Mouse (Mus musculus) kidney, postnatal 4 days (tissue): ENCODE results near the gene Fus.
"Not testable (repeated sequence)": the region's sequence is repeated elsewhere in the genome, so short reads cannot be mapped to it uniquely, and the experiment has no call there.

Source experiments
- DNase-seq, 2 experiments: peaks; one replicate each; pipeline ENCODE4 v3.0.0; 2021; ENCODE audit warnings: mixed read lengths in 2 of 2

Gene Fus

DNA sequence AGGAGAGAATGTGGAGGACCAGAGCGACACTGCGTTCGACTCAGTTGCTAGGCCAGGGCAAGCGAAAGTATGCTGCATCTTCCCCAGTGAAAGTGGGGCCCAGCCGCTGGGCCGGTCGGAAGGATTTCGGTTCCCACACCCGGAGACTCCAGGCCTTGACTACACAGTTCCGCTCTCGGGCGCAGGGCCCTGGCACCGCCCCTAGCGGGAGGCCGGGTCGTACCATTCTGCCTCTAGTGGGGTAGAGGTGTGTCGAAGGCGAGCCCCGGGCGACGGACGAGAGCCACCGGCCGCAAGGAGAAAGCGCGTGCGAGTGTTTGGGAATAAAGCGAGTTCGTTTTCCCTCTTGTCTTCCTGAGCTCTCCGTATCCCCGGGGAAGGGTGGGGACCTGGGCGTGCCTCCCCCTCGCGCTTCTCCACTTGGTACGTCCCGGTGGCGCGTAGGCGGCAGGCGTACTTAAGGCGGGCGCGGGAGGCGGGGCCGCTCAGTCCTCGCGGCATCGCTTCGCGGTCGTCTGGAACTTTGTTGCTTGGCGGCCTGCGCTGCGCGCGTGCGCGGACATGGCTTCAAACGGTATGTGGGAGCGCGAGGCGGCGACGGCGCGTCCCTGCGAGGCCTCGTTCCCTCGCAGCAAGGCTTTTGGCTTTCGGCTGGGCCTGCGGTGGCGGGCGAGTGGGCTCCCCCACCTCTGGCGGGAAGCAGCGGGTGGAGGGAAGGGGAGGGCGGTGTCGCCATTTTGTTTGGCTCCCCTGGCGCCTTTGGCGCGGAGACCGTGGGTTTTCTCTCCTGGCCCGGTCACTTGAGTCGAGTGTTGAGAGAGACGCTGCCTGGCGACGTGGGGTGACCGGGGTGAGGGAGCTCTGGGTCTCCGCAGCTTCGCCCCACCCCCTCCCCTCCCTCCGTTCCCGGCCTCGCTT, at the start of gene Fus:
Fus (plus strand) TSS at position 454 of the 918 bp plus-strand sequence.
- DNase-seq, result peak; percentile 97

DNA sequence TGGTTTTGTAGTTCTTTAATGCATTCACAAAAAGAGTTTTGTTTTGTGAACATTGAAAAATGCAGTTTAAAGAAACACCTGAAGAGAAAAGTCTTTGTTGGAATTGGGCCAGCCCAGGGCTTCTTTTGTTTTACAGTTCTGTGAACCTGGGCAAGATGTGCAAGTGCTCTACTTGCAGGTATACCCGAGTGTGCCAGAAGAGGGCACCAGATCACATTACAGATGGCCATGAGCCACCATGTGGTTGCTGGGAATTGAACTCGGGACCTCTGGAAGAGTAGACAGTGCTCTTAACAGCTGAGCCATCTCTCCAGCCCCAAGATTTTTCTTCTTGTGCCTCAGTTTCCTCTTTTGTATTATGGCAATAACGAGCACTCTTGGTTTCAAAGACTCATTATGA, 49.1 kb upstream of the Fus start:
- peak; percentile 76 to 81 for DNase-seq

DNA sequence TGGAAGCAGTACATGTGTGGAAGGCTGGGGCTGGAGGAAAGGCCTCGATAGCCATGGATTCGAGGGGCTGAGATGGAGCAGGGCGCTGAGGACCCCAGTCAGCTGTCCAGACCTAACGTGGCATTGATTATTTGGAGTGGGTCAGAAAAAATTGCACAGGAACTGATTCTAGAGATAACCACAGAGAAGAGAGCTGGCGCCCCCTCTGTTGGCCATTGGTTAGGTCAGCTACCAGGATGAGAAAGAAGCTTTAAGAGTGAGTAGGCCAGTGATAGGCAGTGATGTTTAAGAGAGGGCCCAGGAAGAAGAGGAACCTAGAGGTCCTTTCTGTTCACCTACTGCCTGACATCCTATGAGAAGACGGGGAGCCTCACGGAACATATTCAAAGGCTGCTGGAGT, 48.0 kb upstream of the Fus start:
- DNase-seq, result peak; percentile 65 to 72

DNA sequence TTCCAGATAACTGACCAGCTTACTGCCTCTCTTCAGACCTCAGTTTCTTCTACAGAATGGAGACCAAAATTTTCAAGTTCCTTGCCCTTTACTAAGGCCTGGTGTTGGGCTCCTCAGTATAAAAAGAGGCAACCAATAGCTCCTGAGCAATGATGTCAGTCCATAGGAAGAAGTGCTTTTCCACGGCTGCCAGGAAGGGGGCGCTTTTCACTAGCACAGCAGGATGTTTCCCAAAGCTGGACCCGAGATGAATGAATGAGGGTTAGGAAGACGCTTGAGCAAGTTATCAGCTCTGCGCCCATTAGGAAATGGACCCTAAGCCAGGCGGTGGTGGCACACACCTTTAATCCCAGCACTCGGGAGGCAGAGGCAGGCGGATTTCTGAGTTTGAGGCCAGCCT, 45.7 kb upstream of the Fus start:
- peak; percentile 62 to 75 for DNase-seq

DNA sequence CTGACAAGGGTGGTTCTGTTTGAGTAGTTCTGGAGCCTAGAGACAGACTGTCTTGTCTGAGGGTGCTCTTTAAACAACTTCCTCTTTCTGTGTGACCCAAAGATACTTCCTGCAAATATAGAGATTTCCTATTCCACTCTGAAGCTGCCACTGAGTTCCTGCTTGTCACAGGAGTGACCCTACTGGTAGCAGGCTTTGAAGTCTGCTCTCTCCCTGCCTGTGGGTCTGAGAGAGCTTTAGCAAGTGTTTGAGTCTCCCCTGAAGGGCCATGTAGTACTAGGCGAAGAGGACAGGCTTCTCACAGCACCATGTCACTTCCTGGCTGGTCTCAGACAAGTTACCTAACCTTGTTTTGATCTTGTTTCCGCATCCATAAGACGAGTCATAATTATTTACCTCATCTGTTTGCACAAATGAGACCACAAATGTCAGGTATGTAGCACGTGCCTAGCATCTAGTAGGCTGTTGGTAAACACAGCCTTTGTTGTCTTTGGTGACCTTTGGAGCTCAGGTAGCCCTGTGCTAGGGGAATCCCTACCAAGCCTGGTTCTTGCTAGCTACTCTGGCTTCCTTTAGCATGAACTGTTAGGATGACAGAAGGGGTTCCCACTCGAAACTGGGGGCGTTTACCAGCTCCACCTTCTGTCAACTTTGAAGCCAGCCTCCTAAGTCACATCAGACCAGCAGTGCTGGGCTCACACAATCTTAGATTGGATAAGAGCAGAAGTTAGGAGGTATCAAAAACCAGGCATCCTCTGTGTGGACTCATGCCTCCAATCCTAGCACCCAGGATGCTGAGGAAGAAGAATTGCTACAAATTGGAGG, 44.6 kb upstream of the Fus start:
- DNase-seq, result no peak

DNA sequence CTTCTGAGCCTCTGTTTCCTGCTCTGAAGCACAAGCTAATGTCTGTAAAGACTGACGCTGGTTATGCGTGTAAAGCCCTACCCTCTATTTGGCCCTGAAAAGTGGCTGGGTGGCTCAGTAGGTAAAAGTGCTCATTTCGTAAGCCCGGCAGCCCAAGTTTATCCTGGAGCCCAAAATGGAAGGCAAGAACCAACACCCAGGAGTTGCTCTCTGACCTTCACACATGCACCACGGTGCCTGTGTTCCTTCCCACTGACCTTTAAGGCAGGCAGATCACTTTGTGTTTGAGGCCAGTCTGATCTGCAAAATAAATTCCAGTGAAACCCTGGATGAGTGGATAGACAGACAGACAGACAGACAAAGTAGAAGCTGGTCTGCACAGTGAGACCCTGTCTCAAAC, 43.5 kb upstream of the Fus start:
- no peak for DNase-seq

DNA sequence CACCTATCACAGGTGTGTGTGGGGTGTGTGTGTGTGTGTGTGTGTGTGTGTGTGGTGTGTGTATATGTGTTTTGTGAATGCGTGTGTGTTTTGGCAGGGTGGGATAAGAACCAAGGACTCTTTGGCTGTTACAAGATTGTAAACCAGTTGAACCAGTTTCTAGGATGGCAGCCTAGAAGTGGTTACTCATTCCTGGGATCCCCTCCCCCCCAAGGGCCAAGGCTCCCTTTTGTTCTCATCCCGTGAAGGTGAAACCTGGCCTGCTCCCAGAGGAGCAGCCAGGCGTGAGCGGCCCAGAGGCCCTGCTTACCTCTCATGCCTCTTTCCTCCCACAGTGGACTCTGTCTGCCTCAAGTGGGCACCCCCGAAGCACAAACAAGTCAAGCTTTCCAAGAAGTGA, 42.0 kb upstream of the Fus start:
- peak; percentile 80 to 88 for DNase-seq

DNA sequence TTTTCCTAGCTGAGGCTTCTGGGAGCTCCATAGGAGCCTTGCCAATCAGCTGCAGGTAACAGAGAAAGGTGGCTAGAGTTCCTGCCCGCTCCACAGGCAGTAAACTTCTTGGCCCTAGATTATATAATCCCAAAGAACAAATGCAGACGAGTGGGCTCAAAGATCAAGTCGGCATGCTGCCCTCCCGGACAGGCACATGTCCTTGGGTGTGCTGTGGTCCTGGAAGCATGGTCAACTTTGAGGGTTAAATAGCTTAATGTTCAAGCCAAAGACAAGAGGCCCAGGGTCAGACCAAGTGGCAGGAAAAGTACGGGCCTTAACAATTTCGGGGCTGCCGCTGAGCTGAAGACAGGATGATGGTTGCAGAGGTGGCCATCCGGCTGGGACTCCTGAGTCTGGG, 41.2 kb upstream of the Fus start:
- peak in 1 of 2 experiments; percentile 57 for DNase-seq

DNA sequence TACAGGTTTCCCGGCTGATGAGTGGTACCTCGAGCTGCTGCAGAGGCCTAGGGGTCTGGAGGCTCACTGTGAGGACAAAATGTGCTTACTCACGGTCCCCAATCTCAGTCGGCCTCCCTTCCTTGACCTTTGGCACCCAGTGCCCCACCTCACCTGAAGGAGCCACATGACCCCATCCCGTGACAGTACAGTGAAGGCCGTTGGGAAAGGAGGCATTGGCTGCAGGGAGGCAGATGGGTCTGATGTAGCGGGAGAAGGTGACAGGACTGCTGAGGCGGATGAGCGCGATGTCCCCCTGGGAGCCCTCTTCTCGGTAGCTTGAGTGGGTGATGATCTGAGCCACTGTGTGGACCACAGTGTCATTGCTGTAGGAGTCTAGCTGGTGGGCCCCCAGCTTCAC, 40.4 kb upstream of the Fus start:
- no peak for DNase-seq

DNA sequence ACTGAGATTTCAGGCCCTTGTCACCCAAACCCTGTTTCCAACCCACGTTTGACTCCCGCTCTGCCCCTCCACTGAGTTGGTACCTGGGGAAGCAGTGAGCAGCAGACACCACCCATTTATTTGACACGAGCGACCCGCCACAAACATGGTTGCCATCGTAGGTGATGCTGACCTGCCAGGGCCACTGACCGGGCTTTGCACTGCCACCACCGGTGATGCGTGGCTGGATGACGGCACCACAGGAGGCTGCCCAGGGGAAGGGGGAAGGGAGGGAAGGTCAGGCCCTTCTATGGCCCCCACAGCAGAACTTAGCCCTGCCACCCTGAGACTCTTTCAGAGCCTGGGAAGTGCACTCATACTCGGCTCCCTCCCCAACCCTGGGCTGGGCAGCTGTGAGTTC, 39.5 kb upstream of the Fus start:
- DNase-seq, result no peak

DNA sequence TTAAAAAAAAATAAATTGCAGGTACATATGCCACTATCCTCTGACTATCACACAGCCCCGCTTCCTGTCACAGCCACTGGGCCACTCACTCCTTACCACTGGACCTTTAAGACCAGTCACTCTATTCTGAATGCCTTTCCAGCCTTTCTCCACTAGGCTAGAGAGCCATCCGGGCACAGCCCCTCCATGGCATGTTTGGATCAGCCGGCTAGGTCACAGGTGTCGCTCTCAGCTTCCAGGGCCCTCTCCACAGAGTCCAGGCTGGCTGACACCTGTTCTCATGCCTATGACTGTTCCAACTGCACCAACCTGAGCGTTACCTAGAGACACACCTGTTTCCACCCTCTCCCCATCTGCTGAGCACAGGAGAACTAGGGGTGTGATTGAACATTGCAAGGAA, 38.7 kb upstream of the Fus start:
- peak; percentile 47 to 72 for DNase-seq

DNA sequence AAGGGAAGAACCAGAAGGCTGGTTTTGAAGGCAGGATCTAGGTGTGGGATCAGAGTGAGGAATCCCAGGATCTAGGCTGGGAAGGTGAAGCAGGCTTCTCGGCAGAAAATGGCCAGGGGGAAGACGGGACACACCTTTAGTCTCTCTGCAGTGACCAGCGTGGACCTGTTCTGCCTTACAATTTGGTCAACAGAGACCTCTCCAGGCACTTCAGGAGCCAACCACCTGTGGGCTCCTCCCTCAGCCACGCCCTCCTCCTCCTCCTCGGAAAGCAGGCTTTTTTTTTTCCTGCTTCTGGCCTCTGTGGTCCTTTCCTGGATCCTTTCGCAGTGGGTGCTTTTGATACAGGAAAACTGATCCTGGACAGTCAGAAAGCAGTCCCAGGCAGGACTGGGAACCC, 37.3 kb upstream of the Fus start, which contains the start of gene Prss8:
Prss8 (minus strand) TSS at position 182 of the 400 bp plus-strand sequence.
- peak; percentile 77 to 87 for DNase-seq

DNA sequence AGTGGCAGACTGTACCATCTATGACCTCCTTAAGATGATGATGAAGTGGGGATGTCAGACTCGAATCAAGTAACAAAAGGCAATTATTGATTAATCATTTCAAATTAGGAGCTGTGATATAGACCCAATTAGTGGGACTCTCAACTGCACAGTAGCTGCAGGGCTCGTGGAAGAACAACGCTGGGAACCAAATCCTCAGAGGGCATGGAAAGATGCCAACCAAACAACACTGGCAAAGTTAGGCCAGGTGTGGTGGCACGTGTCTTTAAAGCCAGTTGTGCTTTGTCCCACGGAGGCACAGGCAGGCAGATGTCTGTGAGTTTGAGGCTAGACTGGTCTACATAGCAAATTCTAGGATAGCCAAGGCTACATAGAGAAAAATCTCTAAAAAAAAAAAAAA, 36.6 kb upstream of the Fus start:
- DNase-seq, result no peak

DNA sequence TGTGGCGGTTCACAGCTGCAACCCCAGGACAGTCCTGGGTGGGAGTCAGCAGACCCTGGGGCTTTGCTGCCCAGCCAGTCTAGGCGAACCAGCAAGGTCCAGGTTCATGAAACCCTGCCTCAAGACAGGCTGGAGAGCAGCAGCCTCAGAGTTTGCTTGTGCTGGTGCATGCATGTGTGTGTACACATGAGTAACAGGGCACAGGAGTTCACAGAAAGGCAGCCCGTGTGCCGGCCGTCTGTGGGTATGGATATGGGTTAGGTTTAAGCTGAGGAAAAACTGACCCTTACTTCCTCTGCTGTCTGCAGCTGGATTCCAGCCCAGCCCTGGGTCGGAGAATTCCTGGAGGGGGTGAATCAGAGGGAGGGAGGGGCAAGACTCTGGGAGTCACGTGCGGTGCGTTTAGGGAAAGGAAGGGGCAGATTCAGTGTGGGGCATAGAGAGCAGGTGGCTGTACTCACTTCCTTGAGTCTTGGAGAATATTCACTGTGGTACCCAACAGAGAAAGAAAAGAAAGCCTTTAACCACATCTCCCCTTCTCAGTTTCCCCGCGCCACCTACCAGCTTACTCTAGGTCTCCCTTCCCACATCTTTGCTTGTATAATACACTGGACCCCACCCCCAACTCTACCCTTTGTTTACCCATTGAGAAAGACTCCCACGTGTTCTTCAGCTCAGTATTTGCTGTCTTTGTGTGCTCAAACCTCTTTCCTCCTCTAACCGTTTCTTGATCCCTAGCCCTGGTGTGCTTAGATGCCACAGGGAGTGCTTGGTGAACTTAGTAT, 35.7 kb upstream of the Fus start:
- DNase-seq, result peak; percentile 74 to 81

DNA sequence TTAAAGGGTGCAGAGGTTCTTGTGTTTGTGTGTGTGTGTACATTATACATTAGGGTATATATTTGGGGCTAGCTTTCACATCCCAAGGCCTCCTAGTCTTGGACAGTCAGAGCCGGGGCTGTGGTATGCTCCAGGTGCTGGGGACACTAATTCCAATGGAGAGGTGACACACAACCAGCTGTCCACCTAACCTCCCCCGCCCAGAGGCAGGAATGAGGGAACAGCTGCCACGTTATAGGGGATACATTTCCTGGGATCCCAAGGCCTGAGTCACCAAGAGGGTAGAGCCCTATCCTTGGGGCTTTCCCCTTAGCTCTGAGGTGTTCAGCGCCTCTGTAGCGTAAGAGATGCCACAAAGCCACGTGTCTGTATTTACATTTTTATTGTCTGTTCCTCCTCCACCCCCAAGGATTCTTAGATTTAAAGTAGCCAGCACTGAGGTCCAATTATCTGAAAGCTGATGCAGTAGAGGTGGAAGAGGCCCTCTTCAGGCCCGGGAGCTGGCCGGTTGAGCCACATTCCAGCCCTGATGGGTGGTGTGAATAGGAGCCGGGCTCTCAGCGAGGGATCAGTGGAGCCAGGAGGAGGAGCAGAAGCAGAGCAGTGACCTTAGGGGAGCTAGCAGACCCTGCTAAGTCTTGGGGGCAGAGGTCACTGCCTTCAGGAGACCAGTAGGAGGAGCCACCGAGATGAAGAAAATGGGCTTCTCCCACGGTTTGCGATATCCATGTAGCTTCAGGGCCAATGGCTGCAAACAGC, 34.8 kb upstream of the Fus start:
- DNase-seq, result peak in 1 of 2 experiments; percentile 56

DNA sequence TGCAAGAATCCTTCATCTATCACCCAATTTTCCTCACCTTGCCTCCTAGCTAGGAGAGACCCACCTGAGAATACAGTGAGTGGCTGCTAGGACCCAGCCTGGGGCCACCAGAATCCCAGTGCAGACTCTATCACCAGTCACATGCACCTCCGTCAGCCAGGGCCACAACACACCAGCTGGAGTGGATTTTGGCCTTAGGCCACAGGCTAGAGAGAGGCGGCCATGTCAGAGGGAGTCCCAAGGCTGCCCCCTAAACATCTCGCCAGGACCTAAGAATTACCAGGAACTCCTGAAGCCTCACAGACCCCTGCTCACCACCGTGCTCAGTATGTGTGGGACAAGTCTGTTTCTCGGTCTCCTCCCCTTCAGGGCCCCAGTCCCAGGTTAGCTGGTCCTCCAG, 33.2 kb upstream of the Fus start:
- DNase-seq, result no peak

DNA sequence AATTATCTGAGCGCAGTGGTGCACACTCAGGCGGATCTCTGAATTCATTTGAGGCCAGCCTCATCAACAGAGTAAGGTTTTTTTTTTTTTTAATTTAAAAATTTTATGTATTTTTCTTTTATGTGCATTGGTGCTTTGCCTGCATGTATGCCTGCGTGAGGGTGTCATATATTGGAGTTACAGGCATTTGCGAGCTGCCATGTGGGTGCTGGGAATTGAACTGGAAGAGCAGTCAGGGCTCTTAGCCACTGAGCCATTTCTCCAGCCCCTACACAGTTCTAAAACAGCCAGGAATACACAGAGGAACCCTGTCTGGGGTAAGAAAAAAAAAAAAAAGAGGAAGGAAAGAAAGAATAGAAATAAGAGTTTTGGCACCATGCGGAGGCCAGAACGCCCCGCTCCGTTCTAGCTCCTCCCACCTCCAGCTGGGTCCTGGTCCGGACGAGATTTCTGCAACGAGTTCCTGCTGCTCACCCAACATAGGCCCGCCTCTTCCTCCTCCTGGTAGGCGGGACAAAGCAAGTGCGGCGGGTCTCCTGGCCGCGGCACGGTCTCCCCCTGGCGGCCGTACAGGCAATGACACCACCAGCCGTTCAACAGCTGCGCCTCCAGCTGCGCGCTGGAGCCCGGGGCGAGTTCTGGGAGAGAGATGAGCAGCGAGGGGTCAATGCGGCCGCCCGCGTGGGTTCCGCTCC, 32.1 kb upstream of the Fus start:
- peak; percentile 97 for DNase-seq

DNA sequence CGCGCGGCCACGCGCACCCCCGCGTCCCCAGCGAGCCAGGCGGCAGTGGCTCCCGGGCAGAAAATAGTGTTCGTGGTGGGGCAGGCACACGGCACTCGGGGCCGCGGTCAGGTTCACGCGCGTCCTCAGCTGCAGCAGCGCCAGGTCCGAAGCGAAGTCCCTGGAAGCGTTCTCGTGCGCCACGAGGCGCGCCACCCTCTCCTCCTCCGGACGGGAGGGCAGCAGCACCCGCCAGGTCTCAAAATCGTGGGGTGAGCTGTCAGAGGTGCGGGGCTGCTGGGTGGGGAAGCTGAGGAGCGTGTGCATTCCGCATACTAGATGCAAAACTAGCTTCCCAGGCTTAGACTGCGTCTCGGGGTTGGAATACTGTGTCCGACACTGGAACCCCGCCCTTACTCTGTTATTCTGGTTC, 31.5 kb upstream of the Fus start:
- no peak for DNase-seq

DNA sequence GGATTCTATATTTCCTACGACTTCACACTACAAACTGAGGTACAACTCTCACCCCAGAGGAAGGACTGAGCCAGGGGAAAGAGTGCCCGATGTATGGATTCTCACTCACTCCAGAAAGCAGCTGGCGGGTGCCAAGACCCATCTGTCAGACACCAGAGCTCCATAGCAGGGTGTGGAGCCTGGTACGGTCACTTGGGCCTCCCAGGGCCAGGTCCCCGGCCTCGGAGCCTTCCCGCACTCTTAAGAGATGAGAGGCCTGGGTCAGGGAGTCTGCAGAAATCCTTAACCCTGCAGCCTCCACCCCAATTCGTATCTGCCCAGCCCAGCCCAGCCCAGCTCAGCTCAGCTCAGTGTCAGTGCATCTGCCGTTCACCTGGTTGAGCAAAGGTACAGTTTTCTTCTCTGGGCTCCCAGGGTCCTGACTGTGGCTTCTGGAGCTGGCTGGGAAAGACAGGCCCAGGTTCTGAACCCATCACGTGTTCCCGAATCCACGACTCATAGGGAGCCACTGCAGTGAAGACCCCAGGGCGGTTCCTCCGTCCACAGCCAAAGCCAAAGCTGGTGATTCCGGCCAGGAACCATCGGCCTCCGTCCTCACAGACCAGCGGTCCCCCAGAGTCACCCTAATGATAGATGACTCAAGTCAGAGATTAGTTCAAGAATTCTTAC, 30.9 kb upstream of the Fus start:
- no peak for DNase-seq

DNA sequence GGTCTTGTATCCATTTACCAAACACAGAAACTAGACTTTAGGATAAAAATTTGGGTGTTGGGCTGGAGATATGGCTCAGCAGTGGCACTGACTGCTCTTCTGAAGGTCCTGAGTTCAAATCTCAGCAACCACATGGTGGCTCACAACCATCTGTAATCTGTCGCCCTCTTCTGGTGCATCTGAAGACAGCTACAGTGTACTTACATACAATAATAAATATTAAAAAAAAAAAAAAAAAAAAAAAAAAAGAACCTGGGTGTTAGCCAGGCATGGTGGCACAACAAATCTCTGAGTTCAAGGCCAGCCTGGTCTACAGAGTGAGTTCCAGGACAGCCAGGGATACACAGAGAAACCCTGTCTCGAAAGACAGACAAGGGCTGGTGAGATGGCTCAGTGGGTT, 25.2 kb upstream of the Fus start:
- DNase-seq, result not testable (repeated sequence)

DNA sequence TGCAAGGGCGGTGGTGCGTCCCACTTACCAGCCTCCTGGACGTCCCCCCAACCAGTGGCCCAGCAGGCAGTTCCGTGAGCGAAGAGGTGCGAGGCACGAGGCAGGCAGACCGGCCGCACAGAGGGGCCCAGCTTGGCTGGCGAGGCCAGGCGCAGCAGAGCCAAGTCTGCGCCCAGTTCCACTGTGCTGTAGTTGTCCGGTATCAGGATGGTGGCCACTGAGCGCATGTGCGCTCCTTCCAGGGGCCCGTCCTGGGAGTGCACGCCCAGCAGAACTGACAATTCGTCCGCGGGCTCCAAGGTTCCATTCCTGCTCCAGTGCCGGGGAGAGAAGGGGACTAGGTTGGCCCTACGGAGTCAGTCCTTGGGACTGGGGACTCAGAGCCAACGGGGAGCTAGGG, 22.6 kb upstream of the Fus start:
- DNase-seq, result peak in 1 of 2 experiments; percentile 57
